Mouse (Mus musculus) CD4-positive helper T cell, adult 2 months (primary cell): ENCODE measurements around the gene Ptpro.

ENCODE experiments used
- DNase-seq: peaks from one replicate; pipeline ENCODE4 v3.0.0-alpha.2; 2012; ENCODE audit warnings: low read depth, missing footprints, low spot score

The Ptpro gene

GRCm38 (mm10) chr6:137252194-137252886 lies at the start of gene Ptpro:
TSS of gene Ptpro (plus strand) at chr6:137252319.
- no peak for DNase-seq

DNA sequence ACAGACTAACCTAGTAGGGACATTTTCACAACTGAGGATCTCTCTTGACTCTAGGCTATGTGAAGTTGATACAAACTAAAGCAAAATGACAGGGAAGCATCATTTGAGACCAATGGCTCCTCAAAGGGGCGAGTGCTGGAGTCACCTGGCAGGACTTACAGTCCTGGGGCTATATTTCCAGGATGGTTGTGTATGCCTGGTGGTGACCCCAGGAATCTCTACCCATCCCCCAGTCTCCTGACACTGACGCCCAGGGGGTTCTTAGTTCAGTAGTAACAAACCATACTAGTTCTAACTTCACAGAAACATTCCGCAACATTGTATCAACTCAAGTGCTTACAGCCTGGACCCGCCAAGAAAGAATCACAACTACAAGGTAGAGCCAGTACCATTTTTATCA lies 49.5 kb upstream of the Ptpro start:
- no peak for DNase-seq

DNA sequence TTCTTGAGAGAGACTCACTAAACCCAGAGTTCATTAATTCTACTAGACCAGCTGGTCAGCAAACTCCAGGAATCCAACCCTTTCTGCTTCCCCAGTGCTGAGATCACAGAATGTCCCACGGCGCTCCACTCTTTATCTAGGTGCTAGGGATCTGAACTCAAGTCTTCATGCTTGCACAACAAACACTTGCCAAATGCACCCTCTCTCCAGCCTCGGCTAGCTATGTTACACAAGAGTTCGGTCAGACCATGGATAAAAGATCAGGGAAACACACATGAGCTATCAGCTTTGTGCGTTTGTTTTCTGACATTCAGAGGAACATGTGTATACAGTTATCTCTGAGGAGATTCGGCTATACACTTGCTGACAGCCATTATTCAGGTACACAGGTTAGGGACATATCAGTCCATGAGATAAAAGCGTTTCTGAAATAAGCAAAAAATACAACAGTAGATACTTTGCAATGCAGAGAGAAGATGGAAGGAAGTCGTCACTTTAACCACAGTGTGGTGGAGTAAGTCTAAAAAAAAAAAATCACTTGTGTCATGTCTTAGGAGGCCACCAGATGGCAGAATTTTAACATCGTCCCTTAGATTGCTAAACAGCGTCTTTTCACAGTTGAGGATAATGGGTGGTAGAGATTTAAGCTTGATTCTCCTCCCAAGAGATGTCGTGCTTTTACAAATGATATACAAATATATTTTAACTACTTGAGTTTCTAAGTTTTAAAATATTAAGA lies 46.3 kb upstream of the Ptpro start:
- peak; percentile 6 for DNase-seq

DNA sequence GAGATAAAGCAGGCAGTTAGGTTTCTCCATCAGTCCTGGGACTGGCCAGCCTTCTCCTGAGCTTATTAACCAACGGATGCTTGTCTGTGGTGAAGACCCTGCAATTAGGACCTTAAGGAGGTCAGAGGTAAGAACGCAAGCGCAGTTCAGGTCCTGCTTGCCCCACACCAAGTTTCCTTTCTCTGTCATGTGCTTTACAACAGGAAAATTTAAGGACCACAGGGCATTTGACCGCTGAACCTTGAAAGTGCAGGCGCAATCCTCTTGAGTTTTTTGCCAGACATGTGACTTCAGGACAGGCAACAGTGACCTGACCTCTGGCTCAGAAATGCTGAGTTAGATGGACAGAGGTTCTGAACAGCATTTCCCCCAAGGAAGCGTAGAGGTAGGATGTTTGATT lies 45.0 kb upstream of the Ptpro start:
- DNase-seq: no peak

DNA sequence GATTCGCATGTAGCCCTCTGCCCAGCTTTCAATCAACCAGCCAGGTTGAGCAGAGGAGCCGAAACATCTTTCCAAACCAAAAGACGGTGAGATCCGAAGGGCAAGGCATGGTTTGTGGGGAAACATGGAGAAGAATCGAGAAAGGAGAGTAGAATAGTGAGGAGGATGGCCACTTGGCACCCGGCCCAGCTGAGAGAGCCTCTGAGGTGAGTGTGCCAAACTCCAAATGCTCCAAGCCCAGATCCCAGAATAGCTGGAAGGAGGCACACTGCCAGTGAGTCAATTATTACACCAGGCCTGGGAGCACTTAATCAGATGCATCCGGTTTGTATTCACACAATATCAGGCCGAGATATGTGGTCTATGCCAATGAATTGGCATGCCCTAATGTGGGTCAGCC lies 42.1 kb upstream of the Ptpro start:
- no peak for DNase-seq

DNA sequence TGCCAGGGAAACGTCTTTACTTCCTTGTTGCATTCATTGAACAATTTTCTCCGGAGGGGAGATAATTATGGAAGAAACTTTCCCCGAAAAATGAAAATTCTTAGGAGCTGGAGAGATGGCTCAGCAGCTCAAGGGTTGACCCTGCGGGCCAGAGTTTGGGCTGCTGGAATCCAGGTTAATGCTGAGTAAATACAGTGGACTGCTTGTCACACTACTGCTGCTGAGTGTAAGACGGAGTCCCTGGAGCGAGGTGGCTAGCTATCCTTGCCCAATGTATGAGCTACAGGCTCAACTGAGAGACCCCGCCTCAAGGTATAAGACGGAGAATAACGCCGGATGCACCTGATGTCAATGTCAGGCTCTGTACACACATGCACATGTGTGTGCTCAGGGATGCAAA lies 41.1 kb upstream of the Ptpro start:
- no peak for DNase-seq

DNA sequence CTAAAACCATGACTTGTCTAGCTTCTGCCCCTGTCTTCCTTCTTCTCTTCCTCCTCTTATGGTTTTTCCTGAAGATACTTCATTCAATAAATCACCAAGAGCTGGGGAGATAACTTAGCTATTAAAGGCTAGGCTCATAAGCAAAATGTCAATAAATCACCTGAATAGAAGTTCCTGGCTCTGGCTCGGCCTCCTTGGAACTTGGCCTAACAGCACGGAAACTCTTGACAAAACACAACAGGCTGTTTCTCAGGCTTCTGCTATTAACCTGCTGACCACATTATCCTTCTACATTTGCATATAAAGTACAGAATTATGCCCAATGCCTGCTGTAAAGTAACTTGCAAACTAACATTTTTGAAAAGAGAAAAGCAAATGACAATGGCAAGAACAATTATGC lies 40.7 kb upstream of the Ptpro start:
- no peak for DNase-seq

DNA sequence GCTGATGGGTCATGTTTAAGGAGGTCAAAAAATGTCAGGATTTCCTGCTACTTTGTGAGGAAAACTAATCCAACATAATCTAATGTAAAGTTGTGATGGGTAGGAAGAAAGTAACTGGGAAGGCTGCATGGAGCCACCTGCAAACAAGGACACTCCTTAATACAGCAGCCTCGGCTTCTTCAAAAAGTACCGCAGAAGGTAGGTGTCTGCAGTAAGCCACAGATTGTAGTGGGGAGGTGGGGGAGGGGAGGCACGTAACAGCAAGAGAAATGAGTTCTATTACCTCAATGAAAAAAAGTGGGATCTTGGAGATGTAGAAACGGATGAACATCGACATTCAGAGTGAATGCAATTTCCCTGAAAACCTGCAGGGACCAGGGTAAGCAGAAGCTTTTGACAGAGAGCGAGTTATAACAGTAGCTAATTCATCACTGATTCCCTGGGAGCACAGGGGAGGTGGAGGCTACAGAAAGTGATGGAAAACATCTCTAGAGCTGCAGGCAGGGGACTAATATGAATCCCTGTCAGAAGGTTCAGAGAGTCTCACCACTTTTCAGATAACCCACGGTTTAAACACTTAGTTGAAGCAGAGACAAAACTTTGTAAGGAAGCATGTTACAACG lies 34.2 kb upstream of the Ptpro start:
- DNase-seq: no peak

DNA sequence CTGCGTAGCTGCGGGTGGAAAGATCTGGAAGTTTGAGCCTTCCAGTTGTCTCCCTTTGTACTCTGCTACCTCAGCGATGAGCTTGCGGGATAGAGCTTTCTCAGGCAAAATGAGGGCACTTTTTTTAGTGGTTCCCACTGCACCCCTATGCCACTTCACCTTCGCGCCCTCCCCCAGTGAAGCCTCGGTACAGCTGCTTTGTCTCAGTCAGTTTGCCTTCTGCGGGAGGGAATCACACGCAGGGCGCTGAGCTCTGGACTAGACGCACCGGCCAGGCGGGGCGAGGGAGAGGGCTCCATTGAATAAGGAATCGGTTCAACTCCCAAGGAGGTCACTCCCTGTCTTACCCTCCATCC lies 746 bp downstream of the Ptpro start:
- DNase-seq: no peak

DNA sequence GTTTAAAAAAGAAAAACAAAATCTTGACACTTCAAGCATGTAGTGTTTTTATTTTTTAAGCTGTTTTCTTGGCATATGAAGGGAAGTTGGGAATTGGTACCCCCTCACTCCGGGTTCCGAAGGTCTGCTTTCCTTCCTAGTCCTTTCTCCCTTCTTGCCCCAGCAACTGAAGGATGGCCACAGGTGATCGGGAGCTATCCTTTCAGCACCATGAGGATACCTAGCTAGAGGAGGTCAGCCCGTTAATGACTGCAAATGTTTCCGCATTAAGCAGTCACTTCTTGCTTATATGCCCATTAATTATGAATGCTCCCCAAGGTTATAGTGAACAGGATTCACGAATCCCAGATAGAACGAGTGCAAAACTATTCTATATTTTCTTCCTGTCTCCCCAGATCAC lies 1.3 kb downstream of the Ptpro start:
- no peak for DNase-seq

DNA sequence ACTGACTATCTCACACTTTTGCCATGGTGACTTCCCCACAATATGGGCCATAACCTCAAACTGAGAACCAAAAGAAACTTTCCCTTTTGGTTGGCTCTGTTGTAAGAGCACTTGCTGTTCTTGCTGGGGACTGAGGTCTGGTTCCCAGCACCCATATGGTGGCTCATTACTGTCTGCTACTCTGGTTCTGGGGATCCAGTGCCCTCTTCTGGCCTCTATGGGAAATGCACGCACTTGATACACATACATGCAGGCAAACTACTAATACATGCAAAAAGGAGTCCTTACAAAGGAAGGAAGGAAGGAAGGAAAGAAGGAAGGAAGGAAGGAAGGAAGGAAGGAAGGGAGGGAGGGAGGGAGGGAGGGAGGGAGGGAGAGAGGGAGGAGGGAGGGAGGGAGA lies 8.9 kb downstream of the Ptpro start:
- no peak for DNase-seq

GRCm38 (mm10) chr6:137262087-137262486 lies 10.0 kb downstream of the Ptpro start:
- DNase-seq: no peak

DNA sequence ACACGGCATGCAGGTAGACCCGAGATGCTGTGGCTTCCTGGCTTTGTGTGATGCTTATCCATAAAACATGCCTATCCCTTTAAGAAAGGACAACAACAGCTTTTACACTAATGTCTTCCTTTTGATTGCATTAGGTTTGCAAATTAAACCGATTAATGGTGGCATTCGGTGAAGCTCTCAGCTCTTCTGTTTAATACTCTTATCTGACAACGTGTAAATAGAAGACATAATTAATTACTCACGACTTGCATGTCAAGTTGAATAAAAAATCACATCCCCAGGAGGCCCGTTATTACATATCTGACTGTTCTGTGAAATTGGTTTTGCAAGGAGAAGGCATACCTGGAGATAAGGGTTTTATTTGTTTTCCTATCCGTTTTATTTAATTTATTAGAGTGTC lies 15.9 kb downstream of the Ptpro start:
- DNase-seq: no peak

DNA sequence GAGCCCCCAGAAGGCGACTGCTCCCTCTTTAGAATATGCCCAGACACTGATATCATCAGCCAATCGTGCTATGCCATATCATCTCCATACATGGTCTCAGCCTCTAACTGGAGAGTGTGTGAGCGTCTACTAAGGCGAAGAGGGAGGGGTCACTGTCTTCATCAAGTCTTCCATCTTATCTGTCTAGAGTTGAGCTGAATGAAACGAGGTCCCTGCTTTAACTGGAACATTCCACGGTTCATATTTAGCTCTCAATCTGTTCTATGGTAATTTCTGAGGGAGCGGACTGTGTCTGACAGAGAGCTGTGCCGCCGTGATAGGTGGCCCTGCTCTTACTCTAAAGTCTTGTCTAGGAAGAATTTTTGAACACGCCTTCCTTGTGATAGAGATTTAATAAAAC lies 16.5 kb downstream of the Ptpro start:
- DNase-seq: no peak

DNA sequence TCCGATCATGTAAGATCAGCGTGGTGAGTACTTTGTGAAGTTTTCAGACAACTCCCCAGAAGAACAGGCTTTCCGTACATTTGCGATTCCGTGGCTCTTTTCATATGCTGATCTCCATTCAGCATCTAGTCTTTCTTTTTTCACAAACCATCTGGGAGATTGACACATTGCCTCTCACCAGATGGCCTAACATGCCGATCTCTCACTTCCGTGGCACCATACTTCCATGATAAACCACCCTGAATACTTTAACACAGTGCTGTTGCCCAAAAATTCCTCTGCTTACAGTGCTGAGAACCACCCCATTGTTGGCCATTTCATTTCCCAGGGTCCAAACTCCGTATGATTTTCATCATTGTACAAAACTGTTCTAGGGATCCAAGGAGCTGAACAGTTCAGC lies 20.4 kb downstream of the Ptpro start:
- no peak for DNase-seq

- DNase-seq: no peak
Observed at GRCm38 (mm10) chr6:137277587-137277994, 25.5 kb downstream of the Ptpro start.

DNA sequence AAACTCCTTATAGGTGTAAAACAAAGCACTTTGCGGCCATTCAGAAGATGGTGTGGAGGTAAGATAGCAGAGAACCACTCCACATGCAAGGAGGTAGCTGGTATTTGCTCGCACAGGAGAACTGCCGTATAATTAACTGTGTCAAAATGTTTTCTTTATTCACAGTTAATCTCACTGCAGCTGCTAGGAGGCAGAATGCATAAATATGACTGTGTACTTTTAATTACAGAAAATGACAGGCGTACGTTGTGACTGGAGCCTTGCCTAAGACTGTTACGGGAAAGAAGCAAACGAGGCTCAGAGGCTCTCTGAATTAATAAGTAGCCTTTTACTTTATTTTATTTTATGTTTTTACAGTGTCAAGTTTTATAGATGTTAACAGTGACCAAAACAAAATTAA lies 27.5 kb downstream of the Ptpro start:
- no peak for DNase-seq

DNA sequence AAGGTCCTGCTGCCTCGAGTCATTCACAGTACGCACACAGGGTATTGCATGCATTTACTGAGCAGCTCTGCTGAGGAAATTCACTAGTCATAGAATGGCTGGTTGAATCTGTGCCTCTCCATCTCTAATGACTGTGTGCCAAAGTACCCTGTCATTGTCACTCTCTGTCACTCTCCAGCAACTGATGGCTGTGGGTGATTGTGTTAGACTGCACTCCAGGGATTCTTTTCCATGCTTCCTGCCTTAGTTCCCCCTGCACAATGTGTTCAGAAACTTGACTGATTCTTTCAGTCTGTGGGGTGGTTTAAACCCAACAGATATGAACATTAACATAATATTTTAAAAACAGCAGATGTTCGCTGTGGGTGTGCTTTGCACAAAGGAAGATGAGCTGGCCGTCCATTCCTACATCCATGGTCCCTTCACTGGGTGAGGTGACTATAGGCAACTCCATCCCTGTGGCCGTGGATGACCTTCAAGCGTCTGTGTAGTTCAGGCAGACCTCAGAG lies 29.5 kb downstream of the Ptpro start:
- DNase-seq: no peak

GRCm38 (mm10) chr6:137282050-137282449 lies 29.9 kb downstream of the Ptpro start:
- no peak for DNase-seq

- no peak for DNase-seq
Observed at GRCm38 (mm10) chr6:137286376-137286775, 34.3 kb downstream of the Ptpro start.

GRCm38 (mm10) chr6:137287788-137288187 lies 35.7 kb downstream of the Ptpro start:
- no peak for DNase-seq

GRCm38 (mm10) chr6:137288264-137288663 lies 36.1 kb downstream of the Ptpro start:
- DNase-seq: no peak

GRCm38 (mm10) chr6:137292421-137292820 lies 40.3 kb downstream of the Ptpro start:
- DNase-seq: no peak
